Mouse (Mus musculus) stomach, postnatal 0 days (tissue): Measurements from ENCODE around the gene Ccdc3. TPM values are rescaled to one million over a fixed set of nuclear protein-coding genes. Genes with fewer than 3 reads are reported as not detected.
"Not testable (repeated sequence)": the region's sequence is repeated elsewhere in the genome, so short reads cannot be mapped to it uniquely, and the experiment has no call there.

Source experiments
- ATAC-seq: fragments of 200-750 bp; cut with Nextera tagmentation; 2 replicates; pipeline ENCODE4 v1.8.0; 2017; ENCODE audit not compliant: low FRiP score, low TSS enrichment
- DNase-seq: peaks from one replicate; pipeline ENCODE4 v3.0.0-alpha.2; 2016; ENCODE audit warnings: low spot score
- H3K27ac ChIP-seq: fragments of 300-500 bp; sonication (generic); replicated peaks from 2 replicates; pipeline ENCODE4 v1.5.1; 2014; ENCODE audit warnings: mild to moderate bottlenecking, control low read depth
- H3K27me3 ChIP-seq: fragments of 300-500 bp; sonication (generic); 2 replicates; pipeline ENCODE4 v1.6.1; 2014; ENCODE audit warnings: low read length; ENCODE audit not compliant: control insufficient read depth, insufficient read depth
- H3K36me3 ChIP-seq: fragments of 300-500 bp; sonication (generic); 2 replicates; pipeline ENCODE4 v1.6.1; 2014; ENCODE audit warnings: low read length, mixed read lengths; ENCODE audit not compliant: control insufficient read depth, insufficient read depth
- H3K4me1 ChIP-seq: fragments of 300-500 bp; sonication (generic); replicated peaks from 2 replicates; pipeline ENCODE4 v1.6.1; 2014; ENCODE audit warnings: antibody characterized with exemption; ENCODE audit not compliant: control insufficient read depth, insufficient read depth
- H3K4me2 ChIP-seq: fragments of 300-500 bp; sonication (generic); replicated peaks from 2 replicates; pipeline ENCODE4 v1.6.1; 2014; ENCODE audit warnings: low read depth, mild to moderate bottlenecking, control low read depth, moderate library complexity
- H3K4me3 ChIP-seq: fragments of 300-500 bp; sonication (generic); 2 replicates; pipeline ENCODE4 v1.5.1; 2014; ENCODE audit warnings: low read depth, low read length, control low read depth
- H3K9ac ChIP-seq: fragments of 300-500 bp; sonication (generic); 2 replicates; pipeline ENCODE4 v1.6.1; 2014; ENCODE audit warnings: mild to moderate bottlenecking, low read length, control low read depth, mixed read lengths
- H3K9me3 ChIP-seq: fragments of 300-500 bp; sonication (generic); 2 replicates; pipeline ENCODE4 v1.6.1; 2016; ENCODE audit warnings: low read length; ENCODE audit not compliant: control insufficient read depth
- CTCF ChIP-seq: IDR thresholded peaks from 2 replicates; pipeline ENCODE4 v1.5.1; 2016; ENCODE audit warnings: antibody characterized with exemption, low read depth, mild to moderate bottlenecking, moderate library complexity
- EP300 ChIP-seq: optimal IDR thresholded peaks from 2 replicates; pipeline ENCODE3; 2016; ENCODE audit warnings: antibody characterized with exemption
- WGBS: fragments of 180-500 bp; shearing (Covaris S2); extraction: QIAGEN DNeasy Blood & Tissue Kit; methylation state at CpG from one replicate; pipeline ENCODE4 v1.1.7; 2014; 5-methylcytosine and 5-hydroxymethylcytosine counted together
- polyA plus RNA-seq: library from polyadenylated mRNA; unstranded; fragments of >200 nt; fragmentation: Nextera tagmentation; extraction: Ambion mirVana; gene quantifications from 2 replicates; pipeline ENCODE4 v1.2.1, GENCODE M21; 2015

The Ccdc3 gene
- polyA plus RNA-seq, 1 experiment from 2014 or later = 24.4 TPM

DNA sequence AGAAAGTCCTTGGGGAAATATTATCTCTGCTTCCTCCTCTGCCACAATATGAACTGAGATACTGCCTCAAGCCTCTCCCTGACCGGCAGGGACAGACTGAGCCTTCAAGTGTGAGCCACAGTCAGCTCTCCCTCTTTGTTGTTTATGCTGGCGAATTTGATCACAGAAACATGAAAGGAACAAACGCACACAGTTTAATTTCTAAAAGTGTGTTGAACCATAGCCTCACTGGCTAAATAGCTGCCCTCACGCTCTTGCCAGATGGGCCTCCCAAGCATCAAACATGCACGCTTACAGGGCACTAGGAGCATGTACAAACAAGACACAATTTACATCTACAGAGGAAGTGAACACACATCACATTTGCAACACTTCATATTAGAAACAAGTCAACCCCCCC is 100.3 kb downstream of the Ccdc3 start:
- no peaks in the 10 kb centered on the region for H3K9me3 ChIP-seq
- no peak overlapping the region for H3K27ac ChIP-seq
- ATAC-seq (no peak), DNase-seq (no peak)
- 80% methylated on average over 5 of the region's 5 CpGs for WGBS
- no peak overlapping the region for H3K4me3 ChIP-seq
- no peaks in the 10 kb centered on the region for H3K4me1 ChIP-seq
- no peaks in the 10 kb centered on the region for H3K27me3 ChIP-seq
- H3K4me2 ChIP-seq = no peak overlapping the region
- no peaks in the 10 kb centered on the region for H3K36me3 ChIP-seq
- TF ChIP-seq CTCF = no peak
- TF ChIP-seq EP300 = no peak
- H3K9ac ChIP-seq = no peak overlapping the region

DNA sequence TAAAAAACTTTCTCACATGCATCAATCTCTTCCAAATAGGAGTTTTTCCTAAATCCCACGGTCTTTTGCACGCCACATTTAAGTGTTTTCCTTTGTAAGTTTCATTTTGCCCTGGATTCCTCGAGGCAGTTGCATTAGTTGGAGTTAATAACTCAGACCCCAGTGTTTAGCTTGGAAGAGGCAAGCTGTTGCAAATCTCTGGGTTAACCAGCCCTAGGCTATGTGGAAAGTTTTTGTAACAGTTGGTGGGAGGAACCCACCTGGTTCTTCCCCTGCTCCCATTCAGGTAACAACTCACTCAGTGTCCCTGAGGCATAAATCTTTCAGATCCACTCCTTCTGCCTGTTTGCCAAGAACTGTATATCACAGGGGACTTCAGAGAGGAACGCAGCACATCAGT is 101.9 kb downstream of the Ccdc3 start:
- no peak overlapping the region for H3K27ac ChIP-seq
- H3K36me3 ChIP-seq = no peaks in the 10 kb centered on the region
- ATAC-seq (no peak), DNase-seq (no peak)
- WGBS = 51% methylated on average over 4 of the region's 4 CpGs
- H3K9ac ChIP-seq = no peak overlapping the region
- no peaks in the 10 kb centered on the region for H3K27me3 ChIP-seq
- H3K9me3 ChIP-seq = no peaks in the 10 kb centered on the region
- no peak overlapping the region for H3K4me3 ChIP-seq
- no peak overlapping the region for H3K4me2 ChIP-seq
- H3K4me1 ChIP-seq = no peaks in the 10 kb centered on the region
- TF ChIP-seq CTCF (no peak), EP300 (no peak)

DNA sequence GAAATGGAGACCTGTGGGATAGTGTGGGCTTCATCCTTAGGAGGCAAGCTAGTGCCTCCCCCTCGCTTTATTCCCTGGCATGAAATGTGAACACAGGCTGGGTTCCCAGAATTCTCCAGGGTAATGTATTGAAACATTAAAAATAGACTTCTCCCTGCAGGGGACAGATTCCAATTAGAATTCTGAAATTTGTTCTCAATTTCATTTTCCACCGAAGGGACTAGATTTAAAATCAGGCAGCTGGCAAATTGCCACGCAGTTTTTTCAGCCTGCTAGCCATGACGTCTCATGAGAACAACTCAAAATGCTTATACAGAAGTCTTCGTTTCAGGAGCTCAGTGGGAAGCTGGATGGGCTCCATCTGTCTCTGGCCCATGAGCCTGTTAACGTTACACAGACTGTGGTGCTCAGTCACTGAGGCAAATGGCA is 103.9 kb downstream of the Ccdc3 start:
- peak; percentile 18 for DNase-seq
- H3K4me1 ChIP-seq = no peaks in the 10 kb centered on the region
- no peak for ATAC-seq
- no peak for TF ChIP-seq EP300
- no peak for TF ChIP-seq CTCF
- no peak overlapping the region for H3K4me2 ChIP-seq
- no peak overlapping the region for H3K4me3 ChIP-seq
- no peak overlapping the region for H3K27ac ChIP-seq
- H3K9me3 ChIP-seq = no peaks in the 10 kb centered on the region
- H3K36me3 ChIP-seq = no peaks in the 10 kb centered on the region
- no peak overlapping the region for H3K9ac ChIP-seq
- 45% methylated on average over 6 of the region's 6 CpGs for WGBS
- H3K27me3 ChIP-seq = no peaks in the 10 kb centered on the region

DNA sequence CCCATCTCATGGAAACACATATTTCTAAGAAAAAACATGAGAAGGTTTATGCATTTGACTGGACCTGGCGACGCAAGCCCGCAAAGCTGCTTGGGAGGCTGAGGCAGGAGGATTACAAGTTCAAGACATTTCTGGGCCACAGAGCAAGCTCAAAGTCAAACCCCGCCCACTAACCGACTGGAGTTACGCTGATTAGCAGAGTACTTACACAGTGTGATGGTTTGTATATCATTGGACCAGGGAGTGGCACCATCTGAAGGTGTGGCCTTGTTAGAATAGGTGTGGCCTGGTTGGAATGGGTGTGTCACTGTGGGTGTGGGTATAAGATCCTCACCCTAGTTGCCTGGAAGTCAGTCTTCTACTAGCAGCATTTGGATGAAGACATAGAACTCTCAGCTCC is 111.6 kb downstream of the Ccdc3 start:
- not testable (repeated sequence) for H3K27me3 ChIP-seq, H3K9me3 ChIP-seq, H3K9ac ChIP-seq, ATAC-seq, H3K27ac ChIP-seq, DNase-seq, H3K36me3 ChIP-seq, H3K4me1 ChIP-seq, H3K4me2 ChIP-seq, H3K4me3 ChIP-seq
- WGBS = 92% methylated on average over 6 of the region's 6 CpGs

DNA sequence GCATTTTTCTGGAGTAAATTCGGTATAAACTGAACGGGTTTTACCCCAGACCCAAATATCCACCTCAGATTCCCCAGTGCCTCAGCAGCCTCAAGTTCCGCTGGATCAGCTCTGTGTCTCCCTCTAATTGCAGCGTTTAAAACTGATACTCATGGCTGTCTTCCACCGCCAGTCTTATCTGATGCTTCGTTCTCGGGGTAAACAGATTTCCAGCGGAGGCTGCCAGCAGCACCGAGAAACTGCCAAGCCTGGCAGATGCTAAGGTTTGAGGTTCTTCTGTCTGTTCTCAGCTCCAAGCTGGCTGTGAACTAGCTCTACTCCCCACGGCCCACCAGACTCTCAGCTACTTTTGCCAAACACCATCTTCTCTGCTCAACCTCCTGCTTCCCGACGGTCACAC is 112.4 kb downstream of the Ccdc3 start:
- Histone ChIP-seq H3K9me3 (no peaks in the 10 kb centered on the region), H3K27ac (0 out of 2 replicates have a peak overlapping the region, but pooled peaks have one; percentile 35), H3K4me3 (no peak overlapping the region), H3K36me3 (no peaks in the 10 kb centered on the region), H3K9ac (no peak overlapping the region), H3K27me3 (no peaks in the 10 kb centered on the region), H3K4me1 (no peaks in the 10 kb centered on the region), H3K4me2 (peak overlapping the region; percentile 17; the same call in 1 of the 2 replicates)
- ATAC-seq = no peak
- DNase-seq = peak; percentile 23
- peak; percentile 66 for TF ChIP-seq CTCF
- TF ChIP-seq EP300 = no peak
- WGBS = 38% methylated on average over 12 of the region's 12 CpGs

DNA sequence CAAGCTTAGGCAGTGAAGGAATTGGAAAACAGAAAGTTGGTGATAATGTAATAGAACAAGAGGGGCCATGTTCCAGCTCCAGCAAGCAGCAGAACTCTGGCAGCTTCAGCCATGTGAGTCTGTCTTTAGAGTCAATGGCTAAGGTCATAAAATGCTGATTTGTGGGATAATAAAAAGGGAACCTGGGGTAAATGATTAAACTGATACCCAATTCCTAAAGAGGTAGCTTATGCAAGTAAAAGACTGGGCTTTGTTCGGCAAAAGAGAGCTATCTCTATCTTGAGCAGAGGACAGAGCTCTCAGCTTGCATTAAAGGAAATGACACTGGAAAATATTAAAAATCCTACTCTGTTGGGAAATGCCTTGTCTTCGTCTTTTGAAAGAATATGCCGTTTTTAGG is 120.7 kb downstream of the Ccdc3 start:
- H3K27ac ChIP-seq = no peak overlapping the region
- no peak for DNase-seq

More for the DNA sequence above, 120.7 kb downstream of the Ccdc3 start:
- H3K27me3 ChIP-seq = no peaks in the 10 kb centered on the region
- no peak for ATAC-seq
- no peak for TF ChIP-seq EP300
- no peak for TF ChIP-seq CTCF
- 86% methylated on average over 3 of the region's 3 CpGs for WGBS
- no peaks in the 10 kb centered on the region for H3K4me1 ChIP-seq
- H3K4me3 ChIP-seq = no peak overlapping the region
- H3K36me3 ChIP-seq = no peaks in the 10 kb centered on the region
- H3K9ac ChIP-seq = no peak overlapping the region
- H3K4me2 ChIP-seq = no peak overlapping the region
- no peaks in the 10 kb centered on the region for H3K9me3 ChIP-seq
